Mouse (Mus musculus) right cerebral cortex, postnatal 4 days (tissue): ENCODE results near the gene Pigh.

Experiments used
- DNase-seq: peaks from one replicate; pipeline ENCODE4 v3.0.0-alpha.2; 2022

The Pigh gene

DNA sequence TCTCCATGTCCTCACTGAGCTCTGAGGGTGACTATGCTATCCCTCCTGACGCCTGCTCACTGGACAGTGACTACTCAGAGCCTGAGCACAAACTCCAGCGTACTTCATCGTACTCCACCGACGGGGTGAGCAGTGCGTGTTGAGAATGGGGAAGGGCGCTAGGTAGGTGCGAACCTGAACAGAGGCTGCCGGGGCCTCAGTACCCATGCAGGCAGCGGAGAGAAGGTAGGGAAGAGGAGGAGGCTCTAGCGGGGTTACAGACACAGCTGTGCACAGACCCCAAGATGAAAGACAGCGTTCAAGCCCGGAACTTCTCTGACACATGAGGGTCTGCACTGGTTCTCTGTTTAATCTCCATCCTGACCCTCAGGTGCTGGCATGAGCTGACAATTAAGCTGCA lies 25.0 kb downstream of the Pigh start:
- no peak for DNase-seq

DNA sequence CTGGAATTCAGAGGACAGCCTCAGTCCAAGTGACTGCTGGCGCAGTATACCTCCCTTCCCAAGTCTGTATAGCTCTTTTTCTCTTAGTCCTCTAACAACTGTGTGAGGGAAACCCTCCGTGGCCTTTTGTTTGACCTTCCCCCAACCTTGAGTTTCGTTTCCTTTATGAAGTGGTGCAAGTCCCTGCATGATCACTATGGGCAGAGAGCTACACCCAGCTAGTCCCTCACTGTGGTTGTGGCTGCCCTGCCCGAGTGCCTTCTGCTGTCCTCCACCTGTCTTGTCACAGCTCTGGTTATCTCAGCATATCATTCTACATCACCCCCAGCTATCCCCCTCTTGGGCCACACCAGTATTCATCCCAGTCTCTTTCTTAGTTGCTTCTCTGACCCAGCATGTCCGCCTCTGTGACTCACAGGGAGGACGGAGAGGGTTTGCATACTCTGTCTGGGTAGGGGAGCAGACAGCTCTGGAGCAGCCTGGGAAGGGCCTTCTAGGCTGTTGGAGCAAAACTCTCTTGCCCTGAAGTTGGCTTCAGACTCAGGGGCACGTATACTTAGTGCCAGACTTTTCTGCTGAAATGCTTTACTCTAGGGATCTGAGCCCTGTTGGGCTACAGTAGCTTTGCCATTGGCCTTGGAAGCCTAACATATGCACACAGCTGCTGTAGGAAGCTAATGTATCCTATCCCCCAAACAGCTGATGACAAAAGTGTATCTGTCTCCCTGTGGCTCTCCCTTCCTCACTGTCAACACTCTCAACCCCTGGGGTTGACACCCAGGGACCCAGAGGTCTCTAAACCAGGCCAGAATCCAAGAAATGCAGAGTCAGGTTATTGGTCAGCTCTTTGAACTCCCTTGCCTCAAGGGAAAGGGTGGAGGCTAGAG lies 28.4 kb downstream of the Pigh start:
- no peak for DNase-seq

DNA sequence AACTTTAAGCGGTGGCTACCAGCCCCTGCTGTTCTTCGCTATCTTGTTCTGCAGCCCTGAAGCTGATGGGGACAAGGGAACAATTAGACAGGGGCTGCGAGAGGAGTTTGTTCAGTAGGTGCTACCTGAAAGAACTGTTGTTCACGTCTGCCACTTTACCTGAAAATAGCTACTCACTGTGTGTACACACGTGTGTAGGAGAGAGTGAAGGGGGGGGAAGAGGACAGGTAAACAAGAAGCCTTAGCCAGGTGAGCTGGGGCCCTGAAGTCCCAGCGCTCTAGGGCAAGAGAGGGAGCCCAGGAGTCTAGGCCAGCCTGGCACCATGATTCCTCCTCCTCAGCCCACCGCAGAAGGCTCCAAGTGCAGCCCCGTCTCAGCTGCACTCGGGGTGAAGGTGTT lies 29.3 kb downstream of the Pigh start:
- DNase-seq, result no peak

GRCm38 (mm10) chr12:79059573-79059972 lies 29.9 kb downstream of the Pigh start:
- no peak for DNase-seq

GRCm38 (mm10) chr12:79055276-79055675 lies 34.2 kb downstream of the Pigh start:
- DNase-seq, result no peak

DNA sequence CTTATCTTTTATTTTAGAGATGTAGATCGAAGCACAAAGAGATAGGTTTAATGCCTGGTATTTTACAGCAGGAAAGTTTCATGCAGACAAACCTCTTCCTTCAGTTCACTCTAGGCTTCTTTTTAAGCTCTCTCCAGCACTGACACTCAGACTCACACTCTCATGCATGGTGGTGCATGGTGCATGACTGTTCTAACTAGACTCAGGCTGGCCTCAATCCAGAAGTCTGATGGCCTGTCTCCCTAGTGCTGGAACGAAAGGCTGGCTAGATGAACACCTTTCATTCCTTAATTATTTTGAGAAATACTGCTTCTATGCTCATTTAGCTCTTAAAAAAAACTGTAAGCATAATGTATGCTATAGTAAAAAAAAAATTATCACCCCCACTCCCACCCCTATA lies 37.4 kb downstream of the Pigh start:
- DNase-seq, result no peak

DNA sequence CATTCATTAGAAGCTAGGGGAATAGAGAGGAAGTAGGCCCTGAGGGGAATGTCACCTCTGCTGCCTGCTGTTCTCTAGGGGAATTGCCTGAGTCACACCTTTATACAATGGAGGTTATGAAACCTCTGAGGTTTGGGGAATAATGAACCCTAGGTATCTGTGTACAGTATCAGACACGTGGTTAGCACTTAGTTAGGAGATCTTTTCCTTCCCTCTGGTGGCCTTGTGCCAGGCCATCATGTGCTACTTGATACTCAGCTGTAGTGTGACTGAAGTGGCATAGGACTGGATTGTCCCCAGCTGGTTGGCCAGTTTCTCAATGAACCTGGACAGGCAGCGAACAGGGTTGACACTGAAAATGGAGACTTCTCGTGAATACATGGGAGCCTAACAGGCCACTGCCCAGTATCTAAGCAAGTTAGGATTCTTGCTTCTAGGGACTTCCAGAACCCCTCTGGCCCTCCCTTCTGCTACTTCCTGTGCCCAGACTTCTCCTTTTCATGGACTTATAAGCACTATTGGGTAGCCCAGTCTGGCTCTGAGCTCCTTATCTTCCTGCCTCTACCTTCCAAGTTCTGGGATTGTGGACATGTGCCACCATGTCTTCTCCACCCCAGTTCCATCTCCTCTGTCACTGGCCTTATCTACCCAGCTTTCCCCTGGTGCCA lies 38.8 kb downstream of the Pigh start:
- DNase-seq, result no peak

- DNase-seq, result no peak
Measured at GRCm38 (mm10) chr12:79049807-79050206, 39.6 kb downstream of the Pigh start.

GRCm38 (mm10) chr12:79048898-79049297 lies 40.6 kb downstream of the Pigh start:
- no peak for DNase-seq

DNA sequence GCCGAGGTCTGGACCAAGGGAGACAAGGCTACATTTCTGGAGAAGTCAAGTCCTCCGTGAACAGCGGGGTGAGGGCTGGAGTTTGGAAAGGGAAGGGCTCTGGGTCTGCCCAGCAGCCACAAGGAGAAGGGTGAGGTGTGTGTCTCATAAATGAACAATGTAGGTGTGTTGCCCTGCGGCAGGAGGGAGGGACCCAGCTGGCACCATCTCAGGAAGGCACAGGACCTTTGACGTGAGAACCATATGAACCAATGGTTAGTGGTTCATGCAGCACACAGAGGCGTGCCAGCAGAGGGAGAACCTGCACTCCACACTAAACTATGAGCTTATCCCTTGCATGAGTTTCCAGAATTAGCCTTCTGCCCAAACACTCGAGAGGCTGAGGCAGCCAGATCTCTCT lies 42.2 kb downstream of the Pigh start:
- DNase-seq, result no peak

- no peak for DNase-seq
Measured at GRCm38 (mm10) chr12:79046171-79046570, 43.3 kb downstream of the Pigh start.

DNA sequence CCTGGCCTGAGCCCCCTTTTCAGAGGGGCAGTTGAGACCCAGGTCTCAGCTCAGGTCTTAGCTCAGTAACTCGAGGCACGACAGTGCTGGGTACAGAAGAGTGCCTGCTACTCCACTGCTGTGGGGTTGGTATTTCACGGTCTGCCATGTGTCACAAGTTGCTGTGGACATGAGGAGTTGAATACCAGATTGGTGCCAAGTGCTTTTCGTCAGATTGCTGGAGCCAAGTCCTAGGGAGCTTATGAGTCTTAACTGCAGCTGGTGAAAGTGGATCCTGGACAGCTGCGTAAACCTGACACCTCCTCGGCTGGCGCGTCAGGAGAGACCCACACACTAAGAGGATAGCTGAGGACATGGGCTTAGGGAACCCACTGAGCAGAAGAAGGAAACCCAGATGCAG lies 44.8 kb downstream of the Pigh start:
- no peak for DNase-seq

DNA sequence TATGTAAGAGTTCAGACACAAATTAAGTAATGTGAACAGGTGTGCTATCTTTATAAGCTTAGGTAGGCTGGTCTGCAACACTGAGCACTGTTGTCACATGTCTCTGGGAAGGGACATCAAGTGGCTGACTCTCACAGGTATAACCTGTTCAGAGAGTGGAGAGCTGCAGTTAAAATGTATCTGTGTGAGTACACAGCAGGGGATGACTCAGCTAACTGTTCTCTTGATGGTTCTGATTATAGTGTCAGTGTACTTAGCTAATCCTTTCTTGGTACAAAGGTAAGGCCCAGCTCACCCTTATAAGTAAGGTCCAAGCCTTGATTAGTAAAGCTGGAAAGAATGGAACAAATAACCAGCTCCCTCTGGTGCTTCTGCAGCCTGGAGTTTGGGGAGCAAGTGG lies 48.0 kb downstream of the Pigh start:
- no peak for DNase-seq

GRCm38 (mm10) chr12:79040201-79040827 lies 49.1 kb downstream of the Pigh start:
- no peak for DNase-seq

GRCm38 (mm10) chr12:79039708-79040107 lies 49.7 kb downstream of the Pigh start:
- no peak for DNase-seq

GRCm38 (mm10) chr12:79035349-79035748 lies 54.1 kb downstream of the Pigh start:
- DNase-seq, result no peak

DNA sequence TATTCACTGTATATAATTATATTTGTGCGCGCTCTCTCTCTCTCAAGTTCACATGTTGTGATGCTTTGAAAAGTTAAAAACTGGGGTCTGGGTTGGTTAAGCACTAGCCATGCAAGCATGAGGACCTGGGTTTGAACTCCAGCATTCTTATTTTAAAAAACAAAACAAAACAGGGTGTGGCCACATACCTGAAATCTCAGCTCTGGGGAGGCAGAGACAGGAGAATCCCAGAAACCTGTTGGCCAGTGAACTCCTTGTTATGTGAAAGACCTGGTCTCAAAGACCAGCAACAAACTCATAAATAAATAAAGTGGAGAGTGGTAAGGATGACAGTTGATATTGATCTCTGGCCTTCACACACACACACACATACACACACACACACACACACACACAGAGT lies 55.1 kb downstream of the Pigh start:
- no peak for DNase-seq
